Mouse (Mus musculus): ENCODE measurements around the gene Cdan1. TPM values are rescaled to one million over a fixed set of nuclear protein-coding genes. Genes with fewer than 3 reads are reported as not detected.
"Not testable (repeated sequence)": the region's sequence is repeated elsewhere in the genome, so short reads cannot be mapped to it uniquely, and the experiment has no call there.

The Cdan1 gene
- polyA plus RNA-seq, 1 experiment from 2014 or later, result 5.7 TPM

DNA sequence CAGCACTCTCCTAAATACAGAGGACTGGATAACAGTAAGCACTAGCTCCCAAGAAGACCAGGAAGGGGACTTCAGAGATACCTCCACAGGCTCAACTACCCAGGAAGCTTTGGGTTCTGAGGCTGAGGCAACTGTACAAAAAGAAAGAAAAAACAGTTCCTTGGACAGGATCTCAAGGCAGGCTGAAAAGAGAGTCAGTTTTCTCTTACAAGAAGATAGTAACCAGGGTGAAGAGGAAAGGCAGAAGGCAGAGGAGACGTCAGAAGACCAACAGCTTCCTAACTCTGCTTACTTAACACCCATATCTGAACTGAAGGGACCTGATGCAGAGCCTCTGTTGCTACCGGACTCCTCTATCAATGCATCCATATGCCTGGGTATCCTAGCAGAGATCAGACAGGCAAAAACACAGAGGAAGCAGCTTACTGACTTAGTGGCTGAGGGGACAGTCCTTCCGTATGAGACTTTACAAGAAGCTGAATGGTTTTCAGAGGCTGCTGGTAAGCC lies 149.5 kb downstream of the Cdan1 start:
- Histone ChIP-seq H3K27me3 (ENCODE audit: insufficient read depth, poor library complexity, severe bottlenecking) (no peaks in the 10 kb centered on the region), H3K36me3 (peaks cover 36% of the 10 kb centered on the region), H3K27ac (no peak overlapping the region), H3K4me1 (replicated peaks) (no peaks in the 10 kb centered on the region), H3K4me3 (no peak overlapping the region), H3K9me3 (no peaks in the 10 kb centered on the region)
- 91% methylated on average over 3 of the region's 3 CpGs for WGBS
- DNase-seq (ENCODE audit: low spot score), result no peak

GRCm38 (mm10) chr2:120697767-120698166 lies 152.2 kb downstream of the Cdan1 start:
- no peaks in the 10 kb centered on the region for H3K27me3 ChIP-seq (ENCODE audit: insufficient read depth, poor library complexity, severe bottlenecking)
- peaks cover 44% of the 10 kb centered on the region for H3K36me3 ChIP-seq
- 87% methylated on average over 5 of the region's 5 CpGs for WGBS
- H3K4me3 ChIP-seq, result no peak overlapping the region
- H3K4me1 ChIP-seq (replicated peaks), result no peaks in the 10 kb centered on the region
- DNase-seq (ENCODE audit: low spot score), result no peak
- no peaks in the 10 kb centered on the region for H3K9me3 ChIP-seq
- no peak overlapping the region for H3K27ac ChIP-seq

GRCm38 (mm10) chr2:120681151-120681550 lies 168.8 kb downstream of the Cdan1 start:
- WGBS, result 93% methylated on average over 7 of the region's 7 CpGs

DNA sequence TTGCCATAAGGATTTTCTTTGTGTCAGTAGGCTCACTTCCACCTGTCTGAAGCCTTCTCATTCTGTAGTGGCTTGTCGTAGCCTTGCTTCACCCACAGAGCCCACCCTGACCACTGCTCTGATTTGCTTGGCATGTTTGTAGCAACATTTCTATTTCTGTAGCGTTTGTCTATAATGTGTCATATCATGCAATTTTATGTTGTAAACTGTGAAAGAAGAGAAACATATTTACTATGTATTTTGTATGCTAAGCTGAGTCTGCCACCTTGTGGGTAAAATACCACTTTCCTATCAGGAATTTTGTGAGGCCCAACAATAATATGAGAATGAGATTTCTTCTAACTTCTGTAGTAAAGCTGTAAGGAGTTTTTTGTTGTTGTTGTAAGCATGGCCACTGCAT lies 179.7 kb downstream of the Cdan1 start:
- DNase-seq (ENCODE audit: low spot score), result no peak
- no peaks in the 10 kb centered on the region for H3K9me3 ChIP-seq
- H3K36me3 ChIP-seq, result no peaks in the 10 kb centered on the region
- 84% methylated on average over 2 of the region's 2 CpGs for WGBS
- no peaks in the 10 kb centered on the region for H3K4me1 ChIP-seq (replicated peaks)
- no peak overlapping the region for H3K27ac ChIP-seq
- H3K27me3 ChIP-seq (ENCODE audit: insufficient read depth, poor library complexity, severe bottlenecking), result no peaks in the 10 kb centered on the region
- H3K4me3 ChIP-seq, result no peak overlapping the region

More at GRCm38 (mm10) chr2:120681151-120681550, 168.8 kb downstream of the Cdan1 start:
- H3K4me1 ChIP-seq (replicated peaks); H3K27me3 ChIP-seq (ENCODE audit: insufficient read depth, poor library complexity, severe bottlenecking); H3K27ac ChIP-seq; H3K9me3 ChIP-seq; H3K4me3 ChIP-seq; DNase-seq (ENCODE audit: low spot score): not testable (repeated sequence)
- peaks cover 17% of the 10 kb centered on the region; the same call in 1 of the 2 replicates for H3K36me3 ChIP-seq

DNA sequence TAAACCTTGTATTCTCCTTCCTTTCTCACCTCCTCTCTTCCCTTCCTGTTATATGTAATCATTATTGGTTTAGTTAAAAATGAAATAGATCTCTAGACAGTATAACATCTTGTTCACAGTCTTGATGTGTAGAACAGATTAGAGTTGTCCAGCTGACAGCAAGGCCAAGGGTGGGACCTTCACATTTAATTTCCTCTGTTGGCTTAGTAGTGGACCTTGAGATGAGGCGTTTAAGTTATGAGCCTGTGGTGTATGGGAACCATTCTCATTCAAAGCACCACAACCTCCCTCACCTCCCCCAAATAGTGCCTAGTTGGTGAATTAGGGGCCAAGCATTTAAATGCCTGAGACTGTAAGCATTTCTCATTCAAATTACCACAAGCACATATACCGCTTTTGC lies 182.5 kb downstream of the Cdan1 start:
- H3K27ac ChIP-seq, result no peak overlapping the region
- H3K4me1 ChIP-seq (replicated peaks), result no peaks in the 10 kb centered on the region
- H3K9me3 ChIP-seq, result no peaks in the 10 kb centered on the region
- DNase-seq (ENCODE audit: low spot score), result no peak
- H3K27me3 ChIP-seq (ENCODE audit: insufficient read depth, poor library complexity, severe bottlenecking), result no peaks in the 10 kb centered on the region
- H3K4me3 ChIP-seq, result no peak overlapping the region
- whole genome bisulfite sequencing, result 92% methylated on average over 2 of the region's 2 CpGs
- no peaks in the 10 kb centered on the region for H3K36me3 ChIP-seq

Other genes starting within 250 kb of the Cdan1 start
- gene Haus2, start 240.7 kb downstream of the Cdan1 start, polyA plus RNA-seq (2016; fragmentation: Nextera tagmentation; extraction: Ambion mirVana), result 32.5 and 37.0 TPM in 2 replicates
- 30.3 and 34.2 TPM in 2 replicates for gene Lrrc57, start 240.6 kb downstream of the Cdan1 start, polyA plus RNA-seq (2016; fragmentation: Nextera tagmentation; extraction: Ambion mirVana)
- gene Stard9, start 221.0 kb downstream of the Cdan1 start, polyA plus RNA-seq (2016; fragmentation: Nextera tagmentation; extraction: Ambion mirVana), result 2.8 and 3.2 TPM in 2 replicates
- gene Ttbk2, start 476 bp upstream of the Cdan1 start, polyA plus RNA-seq (2016; fragmentation: Nextera tagmentation; extraction: Ambion mirVana), result 4.9 and 5.6 TPM in 2 replicates
- 21.8 and 23.0 TPM in 2 replicates for gene Ubr1, start 120.6 kb upstream of the Cdan1 start, polyA plus RNA-seq (2016; fragmentation: Nextera tagmentation; extraction: Ambion mirVana)
- 4.1 TPM in 2 replicates for gene Tmem62, start 126.9 kb upstream of the Cdan1 start, polyA plus RNA-seq (2016; fragmentation: Nextera tagmentation; extraction: Ambion mirVana)
- gene Ccndbp1, start 158.3 kb upstream of the Cdan1 start, polyA plus RNA-seq (2016; fragmentation: Nextera tagmentation; extraction: Ambion mirVana), result 39.7 and 48.7 TPM in 2 replicates
- 7.0 and 9.0 TPM in 2 replicates for gene Epb42, start 186.9 kb upstream of the Cdan1 start, polyA plus RNA-seq (2016; fragmentation: Nextera tagmentation; extraction: Ambion mirVana)
- gene Tgm5, start 235.7 kb upstream of the Cdan1 start, polyA plus RNA-seq (2016; fragmentation: Nextera tagmentation; extraction: Ambion mirVana), result not detected in 2 replicates